Mouse (Mus musculus) cerebellum, adult 2 months (tissue): ENCODE data around the gene Cacnb1. TPM values are rescaled to one million over a fixed set of nuclear protein-coding genes. Genes with fewer than 3 reads are reported as not detected.

ENCODE experiments used
- DNase-seq, 2 experiments: peaks; one replicate each; pipeline ENCODE4 v3.0.0; 2021
- H3K27ac ChIP-seq: fragments of 200-500 bp; 2 replicates; pipeline ENCODE4 v1.5.1; 2012; ENCODE audit warnings: low read length, control low read depth, inconsistent platforms; ENCODE audit not compliant: insufficient read depth
- H3K27me3 ChIP-seq: fragments of 200-500 bp; 2 replicates; pipeline ENCODE4 v1.6.1; 2012; ENCODE audit warnings: inconsistent platforms, mild to moderate bottlenecking, low read length, moderate library complexity; ENCODE audit not compliant: control insufficient read depth, insufficient read depth
- H3K4me1 ChIP-seq: fragments of 200-500 bp; 2 replicates; pipeline ENCODE4 v1.6.1; 2011; ENCODE audit warnings: low read length; ENCODE audit not compliant: control insufficient read depth, insufficient read depth
- H3K4me3 ChIP-seq: fragments of 200-500 bp; replicated peaks from 2 replicates; pipeline ENCODE3; 2011; ENCODE audit warnings: mild to moderate bottlenecking, low read depth, low read length, control low read depth; ENCODE audit not compliant: insufficient read depth
- CTCF ChIP-seq: fragments of 200-500 bp; IDR thresholded peaks from 2 replicates; pipeline ENCODE4 v1.5.1; 2011; ENCODE audit warnings: low read depth, mild to moderate bottlenecking, control low read depth, low read length, moderate library complexity, borderline replicate concordance; ENCODE audit not compliant: insufficient read depth
- POLR2A ChIP-seq: fragments of 200-500 bp; IDR thresholded peaks from 2 replicates; pipeline ENCODE4 v1.6.1; 2011; ENCODE audit warnings: low read length, control low read depth, borderline replicate concordance; ENCODE audit not compliant: insufficient read depth
- WGBS: fragments of 180-500 bp; shearing (Covaris S2); methylation state at CpG from one replicate; pipeline ENCODE4 v1.1.7; 2018; 5-methylcytosine and 5-hydroxymethylcytosine counted together
- polyA plus RNA-seq: library from polyadenylated mRNA; depleted of rRNA; stranded (reverse); fragments of >200 nt; gene quantifications from 2 replicates; pipeline ENCODE4 v1.2.3, GENCODE M21; 2012

The Cacnb1 gene
- polyA plus RNA-seq, 1 experiment, result 37.5 TPM

GRCm38 (mm10) chr11:98016824-98017223 is 6.0 kb downstream of the Cacnb1 start:
- peaks cover 15% of the 10 kb centered on the region for H3K4me1 ChIP-seq
- TF ChIP-seq POLR2A, result no peak
- TF ChIP-seq CTCF, result no peak
- no peak overlapping the region for H3K27ac ChIP-seq
- DNase-seq, result no peak
- H3K4me3 ChIP-seq, result no peak overlapping the region
- 72% methylated on average over 4 of the region's 4 CpGs for WGBS
- H3K27me3 ChIP-seq, result no peaks in the 10 kb centered on the region

- H3K4me3 ChIP-seq, result no peak overlapping the region
- WGBS, result 92% methylated on average over 5 of the region's 5 CpGs
- no peaks in the 10 kb centered on the region for H3K27me3 ChIP-seq
- no peak for DNase-seq
- TF ChIP-seq CTCF (no peak), POLR2A (no peak)
- no peak overlapping the region for H3K27ac ChIP-seq
- H3K4me1 ChIP-seq, result peaks cover 10% of the 10 kb centered on the region
Observed at GRCm38 (mm10) chr11:98016177-98016576, 6.7 kb downstream of the Cacnb1 start.

- DNase-seq, result no peak
- Histone ChIP-seq H3K27me3 (no peaks in the 10 kb centered on the region), H3K4me1 (no peaks in the 10 kb centered on the region), H3K27ac (no peak overlapping the region), H3K4me3 (no peak overlapping the region)
- 89% methylated on average over 10 of the region's 10 CpGs for WGBS
- no peak for TF ChIP-seq POLR2A
- TF ChIP-seq CTCF, result no peak
Observed at GRCm38 (mm10) chr11:98012831-98013230, 10.0 kb downstream of the Cacnb1 start.

GRCm38 (mm10) chr11:98011716-98012115 is 11.1 kb downstream of the Cacnb1 start:
- 68% methylated on average over 9 of the region's 9 CpGs for WGBS
- TF ChIP-seq CTCF (no peak), POLR2A (no peak)
- no peak overlapping the region for H3K4me3 ChIP-seq
- no peak for DNase-seq
- H3K4me1 ChIP-seq, result no peaks in the 10 kb centered on the region
- no peaks in the 10 kb centered on the region for H3K27me3 ChIP-seq
- H3K27ac ChIP-seq, result no peak overlapping the region

GRCm38 (mm10) chr11:98008087-98008486 is 14.7 kb downstream of the Cacnb1 start:
- TF ChIP-seq CTCF, result no peak
- no peak for TF ChIP-seq POLR2A
- Histone ChIP-seq H3K27ac (no peak overlapping the region), H3K27me3 (no peaks in the 10 kb centered on the region), H3K4me1 (peaks cover 6% of the 10 kb centered on the region; the same call in 1 of the 2 replicates), H3K4me3 (no peak overlapping the region)
- WGBS, result 75% methylated on average over 11 of the region's 11 CpGs
- no peak for DNase-seq

GRCm38 (mm10) chr11:98005686-98006085 is 17.1 kb downstream of the Cacnb1 start:
- TF ChIP-seq CTCF, result no peak
- TF ChIP-seq POLR2A, result no peak
- H3K4me3 ChIP-seq, result no peak overlapping the region
- 49% methylated on average over 10 of the region's 10 CpGs for WGBS
- DNase-seq, result peak in 1 of 2 experiments; percentile 20
- no peaks in the 10 kb centered on the region for H3K27me3 ChIP-seq
- peaks cover 6% of the 10 kb centered on the region; the same call in 1 of the 2 replicates for H3K4me1 ChIP-seq
- H3K27ac ChIP-seq, result no peak overlapping the region

GRCm38 (mm10) chr11:98005076-98005475 is 17.8 kb downstream of the Cacnb1 start:
- H3K4me3 ChIP-seq, result no peak overlapping the region
- TF ChIP-seq CTCF (no peak), POLR2A (no peak)
- peaks cover 6% of the 10 kb centered on the region; the same call in 1 of the 2 replicates for H3K4me1 ChIP-seq
- no peaks in the 10 kb centered on the region for H3K27me3 ChIP-seq
- peak in 1 of 2 experiments; percentile 21 for DNase-seq
- WGBS, result 72% methylated on average over 13 of the region's 13 CpGs
- no peak overlapping the region for H3K27ac ChIP-seq

- 72% methylated on average over 8 of the region's 8 CpGs for WGBS
- TF ChIP-seq POLR2A, result no peak
- no peak for TF ChIP-seq CTCF
- no peak for DNase-seq
- H3K27ac ChIP-seq, result no peak overlapping the region
- H3K4me1 ChIP-seq, result peaks cover 6% of the 10 kb centered on the region
- no peak overlapping the region for H3K4me3 ChIP-seq
- no peaks in the 10 kb centered on the region for H3K27me3 ChIP-seq
Observed at GRCm38 (mm10) chr11:98004161-98004560, 18.7 kb downstream of the Cacnb1 start.
